Mouse (Mus musculus) left cerebral cortex, postnatal 10 days (tissue): Measurements from ENCODE around the gene Fmnl2. TPM values are rescaled to one million over a fixed set of nuclear protein-coding genes. Genes with fewer than 3 reads are reported as not detected.

Experiments
- DNase-seq, 2 experiments: peaks; one replicate each; pipeline ENCODE4 v3.0.0; 2021 to 2022; ENCODE audit warnings: low spot score in 2 of 2, mixed read lengths in 1 of 2; ENCODE audit errors: extremely low spot score in 1 of 2
- intact Hi-C: fragments of 180-260 bp; cut with DNase I; formaldehyde crosslinking; loops from one replicate; pipeline ENCODE4 v1.15.1; 2025
- total RNA-seq, 2 experiments: library from RNA; stranded (reverse); gene quantifications; 2 replicates each; pipeline ENCODE4 v1.2.3; 2021

Gene Fmnl2
- total RNA-seq, 2 experiments from 2014 or later, result 41.5 to 42.7 TPM

- DNase-seq, result no peak
- intact Hi-C loops, result no loop called here
These were observed 2.6 kb downstream of the Fmnl2 start for GRCm38 (mm10) chr2:52860111-52860775.

GRCm38 (mm10) chr2:52862046-52862759, 4.5 kb downstream of the Fmnl2 start:
- intact Hi-C loops, result no loop called here

GRCm38 (mm10) chr2:52862760-52863124, 5.1 kb downstream of the Fmnl2 start:
- no peak for DNase-seq
- intact Hi-C loops, result no loop called here

More at GRCm38 (mm10) chr2:52862046-52862759, 4.5 kb downstream of the Fmnl2 start:
- no peak for DNase-seq

- DNase-seq, result no peak
- intact Hi-C loops, result no loop called here
These were observed 7.0 kb downstream of the Fmnl2 start for GRCm38 (mm10) chr2:52864635-52865034.

GRCm38 (mm10) chr2:52866151-52866550, 8.5 kb downstream of the Fmnl2 start:
- no peak for DNase-seq
- intact Hi-C loops, result no loop called here

- no peak for DNase-seq
- intact Hi-C loops, result no loop called here
These were observed 10.1 kb downstream of the Fmnl2 start for GRCm38 (mm10) chr2:52867781-52868180.

- intact Hi-C loops, result no loop called here
- no peak for DNase-seq
These were observed 10.5 kb downstream of the Fmnl2 start for GRCm38 (mm10) chr2:52868181-52868580.

GRCm38 (mm10) chr2:52872636-52873035, 15.0 kb downstream of the Fmnl2 start:
- intact Hi-C loops, result no loop called here

GRCm38 (mm10) chr2:52873276-52874063, 15.8 kb downstream of the Fmnl2 start:
- intact Hi-C loops, result no loop called here
- no peak for DNase-seq

More at GRCm38 (mm10) chr2:52872636-52873035, 15.0 kb downstream of the Fmnl2 start:
- DNase-seq, result no peak

GRCm38 (mm10) chr2:52874721-52875120, 17.1 kb downstream of the Fmnl2 start:
- intact Hi-C loops, result no loop called here
- no peak for DNase-seq

GRCm38 (mm10) chr2:52875801-52876200, 18.1 kb downstream of the Fmnl2 start:
- DNase-seq, result no peak
- intact Hi-C loops, result no loop called here

- intact Hi-C loops, result no loop called here
- DNase-seq, result no peak
These were observed 25.7 kb downstream of the Fmnl2 start for GRCm38 (mm10) chr2:52883401-52883800.

GRCm38 (mm10) chr2:52884082-52884481, 26.4 kb downstream of the Fmnl2 start:
- intact Hi-C loops, result no loop called here
- no peak for DNase-seq

- intact Hi-C loops, result no loop called here
- DNase-seq, result no peak
These were observed 27.4 kb downstream of the Fmnl2 start for GRCm38 (mm10) chr2:52885071-52885470.

GRCm38 (mm10) chr2:52887281-52887680, 29.6 kb downstream of the Fmnl2 start:
- intact Hi-C loops, result no loop called here
- no peak for DNase-seq

- DNase-seq, result no peak
- intact Hi-C loops, result no loop called here
These were observed 33.5 kb downstream of the Fmnl2 start for GRCm38 (mm10) chr2:52891115-52891514.

GRCm38 (mm10) chr2:52891744-52892143, 34.1 kb downstream of the Fmnl2 start:
- intact Hi-C loops, result no loop called here
- DNase-seq, result no peak

- intact Hi-C loops, result no loop called here
These were observed 37.4 kb downstream of the Fmnl2 start for GRCm38 (mm10) chr2:52894983-52895621.

GRCm38 (mm10) chr2:52896995-52897394, 39.3 kb downstream of the Fmnl2 start:
- DNase-seq, result no peak
- intact Hi-C loops, result no loop called here

More at GRCm38 (mm10) chr2:52894983-52895621, 37.4 kb downstream of the Fmnl2 start:
- no peak for DNase-seq
